Mouse (Mus musculus): ENCODE measurements at regions not wholly inside any gene's neighbourhood (a gene's known extent, or its start where the extent isn't known, plus 50 kb on each side); places are given as distances from the start of the nearest gene placed in this dataset.

DNA sequence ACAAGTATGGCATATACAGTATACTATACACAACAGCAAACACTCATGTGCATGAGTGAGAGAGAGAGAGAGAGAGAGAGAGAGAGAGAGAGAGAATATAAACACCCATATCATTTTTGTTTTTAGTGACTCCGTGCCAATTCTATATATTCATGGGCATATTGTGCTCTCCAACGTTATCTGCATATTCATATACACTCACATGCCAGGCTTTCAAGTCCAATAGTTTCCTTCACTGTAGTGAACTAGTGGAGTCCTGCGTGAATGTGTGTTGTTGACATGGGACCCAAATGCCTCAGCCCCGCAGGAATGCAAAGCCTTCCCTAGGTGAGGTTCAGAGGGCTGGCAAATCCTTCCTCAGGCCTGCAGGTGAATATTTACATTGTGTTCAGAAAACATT is 53.4 kb upstream of the Nab1 start:
- DNase-seq (ENCODE audit: extremely low spot score, low spot score): no peak

DNA sequence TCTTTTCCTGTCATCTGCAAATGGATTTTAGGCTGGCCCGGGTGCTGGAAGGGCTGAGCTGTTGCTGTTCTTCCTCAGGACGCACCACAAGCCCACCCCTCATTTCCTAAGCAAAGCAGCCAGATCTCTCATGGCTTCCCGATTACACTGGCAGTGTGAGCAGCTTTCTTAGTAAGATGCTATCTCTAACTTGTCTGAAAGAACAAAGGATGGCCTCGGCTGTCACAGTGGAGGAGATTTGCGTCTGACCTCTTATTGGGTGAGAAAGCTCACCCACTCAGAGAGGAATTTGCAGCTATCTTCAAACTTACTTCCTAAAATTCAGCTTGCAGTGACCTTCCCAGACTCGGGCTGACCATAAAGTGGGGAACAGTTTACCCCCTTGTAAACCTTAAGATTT is 64.7 kb upstream of the Nemp2 start:
- DNase-seq (ENCODE audit: extremely low spot score, low spot score): no peak

DNA sequence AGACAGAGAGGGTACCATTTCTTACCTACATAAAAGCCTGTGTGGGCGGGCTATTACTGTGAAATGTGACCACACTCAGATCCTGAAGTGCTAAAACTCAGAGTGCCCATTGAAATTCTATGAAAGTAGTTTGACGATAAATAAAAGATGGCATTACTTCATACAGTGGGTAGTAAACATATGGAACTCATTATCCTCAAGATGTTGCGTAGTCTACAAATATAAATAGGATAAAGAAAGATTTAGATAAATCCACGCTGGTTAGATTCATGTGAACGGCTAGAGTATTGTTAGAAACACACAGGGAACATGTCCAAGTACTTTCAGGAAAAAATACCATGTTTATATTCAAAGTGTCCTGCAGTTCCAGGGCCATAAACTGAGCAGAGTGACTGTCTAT is 58.8 kb upstream of the Nemp2 start:
- no peak for DNase-seq (ENCODE audit: extremely low spot score, low spot score)

DNA sequence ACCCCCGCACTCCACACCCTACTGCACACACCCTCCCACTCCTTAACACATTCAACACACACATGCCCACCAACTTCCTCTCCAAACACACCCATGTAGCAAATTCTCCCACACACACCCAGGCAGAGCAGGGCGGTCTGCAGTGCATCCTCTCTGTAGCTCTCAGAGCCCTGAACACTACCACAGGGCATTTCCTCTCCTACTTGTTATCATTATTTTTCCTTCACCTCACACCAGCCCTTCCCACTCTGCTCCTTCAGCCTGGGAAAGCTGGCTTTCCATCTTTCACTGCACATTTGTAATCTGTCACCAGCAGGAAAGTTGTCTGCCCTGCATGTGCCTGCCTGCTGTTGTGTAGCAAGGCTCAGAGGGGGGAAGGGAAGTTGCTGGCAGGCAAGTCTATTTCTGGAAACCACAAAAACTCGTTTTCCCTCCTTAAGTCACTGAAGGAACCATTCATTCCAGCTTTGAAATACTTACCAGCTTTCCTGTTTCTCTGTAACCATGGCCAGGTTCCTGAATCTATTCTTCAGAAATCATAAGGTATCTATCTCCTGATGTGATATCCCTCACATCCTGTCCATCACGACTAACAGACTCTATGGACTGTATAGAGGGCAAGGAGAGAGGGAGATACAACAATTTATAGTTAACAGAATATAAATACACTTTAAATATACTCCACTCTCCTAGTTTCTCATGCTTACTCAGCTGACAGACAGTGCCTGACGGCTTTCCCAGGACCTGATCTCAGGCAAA is 52.0 kb upstream of the Nemp2 start:
- peak; percentile 48 for DNase-seq (ENCODE audit: extremely low spot score, low spot score)

DNA sequence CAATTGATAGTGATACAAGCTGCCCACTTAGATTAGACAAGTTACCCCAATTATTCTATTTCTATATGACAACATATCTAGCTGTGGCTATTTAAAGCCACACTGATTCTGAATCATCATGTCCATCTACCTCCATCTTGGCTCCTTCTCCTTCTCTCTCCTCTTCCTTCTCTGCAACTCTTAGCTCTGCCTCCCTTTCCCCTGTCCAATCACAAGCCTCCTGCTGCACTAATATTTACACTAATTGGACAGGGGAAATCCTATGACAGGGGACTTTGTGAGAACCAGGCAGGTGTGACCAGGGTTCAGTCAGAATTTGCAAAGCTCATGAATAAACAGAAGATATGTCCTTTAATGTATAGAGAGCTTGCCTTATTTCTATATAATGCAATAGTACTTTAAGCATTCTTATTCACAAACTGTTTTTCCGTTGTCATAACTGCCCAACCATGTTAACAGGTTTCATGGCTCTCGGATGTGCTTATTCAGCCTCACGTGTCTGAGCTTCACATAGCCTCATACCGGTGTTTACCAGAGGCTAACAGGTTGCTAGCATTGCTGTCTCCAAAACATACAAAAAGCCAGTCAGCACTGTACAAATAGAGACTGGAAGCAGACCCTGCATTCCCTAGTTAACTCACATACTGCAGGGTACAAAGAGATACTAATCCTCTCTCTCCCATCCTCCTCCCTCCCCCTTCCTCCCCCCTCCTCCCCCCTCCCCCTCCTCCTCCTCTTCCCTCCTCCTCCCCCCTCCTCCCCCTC is 50.2 kb upstream of the Nemp2 start:
- no peak for DNase-seq (ENCODE audit: extremely low spot score, low spot score)

Data from neural tube, embryonic 10.5 days (tissue).